Mouse (Mus musculus) left cerebral cortex, postnatal 14 days (tissue): ENCODE measurements at regions not wholly inside any gene's neighbourhood (a gene's known extent, or its start where the extent isn't known, plus 50 kb on each side); places are given as distances from the start of the nearest gene placed in this dataset.

Source experiments
- DNase-seq, 2 experiments: peaks; one replicate each; pipeline ENCODE4 v3.0.0; 2021 to 2022; ENCODE audit warnings: low spot score in 2 of 2, mixed read lengths in 1 of 2
- intact Hi-C: fragments of 180-260 bp; cut with DNase I; formaldehyde crosslinking; loops from one replicate; pipeline ENCODE4 v1.15.1; 2025
- microRNA-seq, 2 experiments: library from miRNA; unstranded; fragments of <30 nt; microRNA quantifications; one replicate each; pipeline ENCODE4 v1.2.0; 2022

GRCm38 (mm10) chr19:49741239-49741638 is 937.2 kb downstream of the Sorcs1 start:
- intact Hi-C loops = loop anchor here (5.0 kb wide), 1 partner anchor 204 kb away; no protein-coding TSS in a partner anchor
- peak; percentile 7 to 8 for DNase-seq

- no peak for DNase-seq
- intact Hi-C loops = loop anchor here (5.0 kb wide), 1 partner anchor 202 kb away; no protein-coding TSS in a partner anchor
Measured at GRCm38 (mm10) chr19:49739483-49740175, 938.8 kb downstream of the Sorcs1 start.

GRCm38 (mm10) chr19:49697659-49698058 is 980.8 kb downstream of the Sorcs1 start:
- intact Hi-C loops = no loop called here
- DNase-seq = peak; percentile 3 to 15

- no peak for DNase-seq
- intact Hi-C loops = no loop called here
Measured at GRCm38 (mm10) chr19:49685588-49686281, 992.7 kb downstream of the Sorcs1 start.

- DNase-seq = peak in 1 of 2 experiments; percentile 37
- intact Hi-C loops = no loop called here
Measured at GRCm38 (mm10) chr19:49681204-49681603, 997.2 kb downstream of the Sorcs1 start.

GRCm38 (mm10) chr19:49680006-49680405 is 998.4 kb downstream of the Sorcs1 start:
- DNase-seq = peak in 1 of 2 experiments; percentile 4
- intact Hi-C loops = no loop called here

GRCm38 (mm10) chr19:49675931-49676330 is 1002.5 kb downstream of the Sorcs1 start:
- intact Hi-C loops = no loop called here
- DNase-seq = no peak

- peak; percentile 3 to 4 for DNase-seq
Measured at GRCm38 (mm10) chr19:49629963-49630362, 1048.5 kb downstream of the Sorcs1 start.

GRCm38 (mm10) chr19:49619920-49620319 is 1058.5 kb downstream of the Sorcs1 start:
- DNase-seq = no peak
- intact Hi-C loops = no loop called here

More at GRCm38 (mm10) chr19:49629963-49630362, 1048.5 kb downstream of the Sorcs1 start:
- intact Hi-C loops = no loop called here

- DNase-seq = no peak
- intact Hi-C loops = no loop called here
Measured at GRCm38 (mm10) chr19:49615071-49615470, 1063.4 kb downstream of the Sorcs1 start.

Small RNA genes lying in the stretch of these regions (microRNA-seq; reads per million reads assigned to microRNA genes)
- gene Gm27935 = 0 reads per million in 2 experiments
